Mouse (Mus musculus): ENCODE data around the gene Myl3.

- no peak for TF ChIP-seq CTCF (IDR thresholded peaks at IDR 0.05)
- no peak for TF ChIP-seq EP300 (IDR thresholded peaks at IDR 0.05)
Observed at GRCm38 (mm10) chr9:110703951-110704350, 37.7 kb upstream of the Myl3 start.
